Mouse (Mus musculus) stomach, adult 2 months (tissue): ENCODE measurements around the gene Ptges. TPM values are rescaled to one million over a fixed set of nuclear protein-coding genes. Genes with fewer than 3 reads are reported as not detected.

Experiments
- polyA plus RNA-seq: library from polyadenylated mRNA; depleted of rRNA; stranded (reverse); fragments of >200 nt; gene quantifications from 2 replicates; pipeline ENCODE4 v1.2.3, GENCODE M21; 2012; rRNA removed

Ptges gene
- polyA plus RNA-seq = 7.8 and 8.8 TPM in 2 replicates

GRCm38 (mm10) chr2:30929483-30930045 lies at the start of gene Ptges:
TSS of gene Ptges (minus strand) at chr2:30929863.

GRCm38 (mm10) chr2:30967352-30968327 lies 38.0 kb upstream of the Ptges start, which contains the start of gene Tor1a:
TSS of gene Tor1a (minus strand) at chr2:30967933.

GRCm38 (mm10) chr2:30952824-30953490 lies 23.3 kb upstream of the Ptges start, which contains the start of gene Tor1b:
TSS of gene Tor1b (plus strand) at chr2:30952959.

Other genes starting within 250 kb of the Ptges start
- 5.3 and 5.8 TPM in 2 replicates for gene 1700001O22Rik, start 126.2 kb downstream of the Ptges start, polyA plus RNA-seq
- gene Ntmt1, start 122.0 kb downstream of the Ptges start, polyA plus RNA-seq = 18.6 and 19.4 TPM in 2 replicates
- 21.0 and 22.5 TPM in 2 replicates for gene Asb6, start 99.5 kb downstream of the Ptges start, polyA plus RNA-seq
- 3.7 and 3.9 TPM in 2 replicates for gene Prrx2, start 94.9 kb downstream of the Ptges start, polyA plus RNA-seq
- 10.9 and 12.6 TPM in 2 replicates for gene Tor1b, start 23.1 kb upstream of the Ptges start, polyA plus RNA-seq
- 20.2 and 32.1 TPM in 2 replicates for gene Tor1a, start 38.1 kb upstream of the Ptges start, polyA plus RNA-seq
- 2.8 and 3.9 TPM in 2 replicates for gene BC005624, start 52.3 kb upstream of the Ptges start, polyA plus RNA-seq
- 7.2 and 13.0 TPM in 2 replicates for gene Usp20, start 52.4 kb upstream of the Ptges start, polyA plus RNA-seq
- 29.4 and 30.3 TPM in 2 replicates for gene Fnbp1, start 212.1 kb upstream of the Ptges start, polyA plus RNA-seq
- 8.7 and 9.8 TPM in 2 replicates for gene Gpr107, start 222.5 kb upstream of the Ptges start, polyA plus RNA-seq